Mouse (Mus musculus) cerebellum, adult 9-10 months (tissue): ENCODE measurements at regions not wholly inside any gene's neighbourhood (a gene's known extent, or its start where the extent isn't known, plus 50 kb on each side); places are given as distances from the start of the nearest gene placed in this dataset.

Experiments used
- DNase-seq: peaks from one replicate; pipeline ENCODE4 v3.0.0; 2022

GRCm38 (mm10) chr14:17347286-17347685 lies 312.8 kb upstream of the Thrb start:
- DNase-seq, result no peak

- no peak for DNase-seq
These were observed 307.6 kb upstream of the Thrb start for GRCm38 (mm10) chr14:17352324-17353037.

GRCm38 (mm10) chr14:17361910-17362309 lies 298.2 kb upstream of the Thrb start:
- no peak for DNase-seq

- peak; percentile 10 for DNase-seq
These were observed 257.1 kb upstream of the Thrb start for GRCm38 (mm10) chr14:17402751-17403479.

GRCm38 (mm10) chr14:17405551-17406336 lies 254.3 kb upstream of the Thrb start:
- peak; percentile 52 for DNase-seq

GRCm38 (mm10) chr14:17406879-17407278 lies 253.2 kb upstream of the Thrb start:
- no peak for DNase-seq

GRCm38 (mm10) chr14:17408343-17408742 lies 251.7 kb upstream of the Thrb start:
- no peak for DNase-seq

- DNase-seq, result no peak
These were observed 251.2 kb upstream of the Thrb start for GRCm38 (mm10) chr14:17408813-17409212.

- no peak for DNase-seq
These were observed 250.6 kb upstream of the Thrb start for GRCm38 (mm10) chr14:17409497-17409896.

GRCm38 (mm10) chr14:17410752-17411151 lies 249.3 kb upstream of the Thrb start:
- DNase-seq, result no peak

- DNase-seq, result no peak
These were observed 248.8 kb upstream of the Thrb start for GRCm38 (mm10) chr14:17411299-17411698.

- DNase-seq, result no peak
These were observed 245.7 kb upstream of the Thrb start for GRCm38 (mm10) chr14:17414246-17414888.

- DNase-seq, result no peak
These were observed 232.3 kb upstream of the Thrb start for GRCm38 (mm10) chr14:17427751-17428150.

GRCm38 (mm10) chr14:17429157-17429556 lies 230.9 kb upstream of the Thrb start:
- DNase-seq, result no peak

- no peak for DNase-seq
These were observed 226.7 kb upstream of the Thrb start for GRCm38 (mm10) chr14:17433346-17433745.

- no peak for DNase-seq
These were observed 202.1 kb upstream of the Thrb start for GRCm38 (mm10) chr14:17457946-17458345.

GRCm38 (mm10) chr14:17478963-17479362 lies 181.1 kb upstream of the Thrb start:
- DNase-seq, result no peak

GRCm38 (mm10) chr14:17484866-17485265 lies 175.2 kb upstream of the Thrb start:
- no peak for DNase-seq

GRCm38 (mm10) chr14:17513756-17514155 lies 146.3 kb upstream of the Thrb start:
- DNase-seq, result no peak

GRCm38 (mm10) chr14:17522696-17523095 lies 137.4 kb upstream of the Thrb start:
- no peak for DNase-seq

- no peak for DNase-seq
These were observed 136.1 kb upstream of the Thrb start for GRCm38 (mm10) chr14:17523916-17524315.

- no peak for DNase-seq
These were observed 120.7 kb upstream of the Thrb start for GRCm38 (mm10) chr14:17539322-17539721.

- no peak for DNase-seq
These were observed 103.6 kb upstream of the Thrb start for GRCm38 (mm10) chr14:17556458-17556857.
